Mouse (Mus musculus): ENCODE results near the gene Hexim1. TPM values are rescaled to one million over a fixed set of nuclear protein-coding genes. Genes with fewer than 3 reads are reported as not detected.

Hexim1 gene
- polyA plus RNA-seq, 1 experiment, result 24.3 TPM

GRCm38 (mm10) chr11:103136039-103136577, 20.1 kb downstream of the Hexim1 start:
- Histone ChIP-seq H3K36me3 (ENCODE audit: control insufficient read depth, insufficient read depth) (no peaks in the 10 kb centered on the region), H3ac (ENCODE audit: control insufficient read depth, insufficient read length, low read depth) (no peak overlapping the region), H3K79me3 (ENCODE audit: low read depth) (peaks cover 8% of the 10 kb centered on the region), H3K4me3 (ENCODE audit: insufficient read depth, poor library complexity, severe bottlenecking) (no peak overlapping the region), H3K27me3 (ENCODE audit: control insufficient read depth, insufficient read depth, insufficient read length) (no peaks in the 10 kb centered on the region), H3K79me2 (ENCODE audit: control insufficient read depth, insufficient read depth) (peaks cover 14% of the 10 kb centered on the region)
- no peak for TF ChIP-seq CEBPB (IDR thresholded peaks at IDR 0.05; ENCODE audit: low read depth)
- no peak for TF ChIP-seq USF1 (IDR thresholded peaks at IDR 0.05; ENCODE audit: low read depth)
- no peak for TF ChIP-seq FOSL1 (IDR thresholded peaks at IDR 0.05; ENCODE audit: insufficient read depth, low read length, poor library complexity, severe bottlenecking)
- TF ChIP-seq CTCF (IDR thresholded peaks at IDR 0.05; ENCODE audit: control insufficient read depth, insufficient read depth, insufficient read length), result no peak

DNA sequence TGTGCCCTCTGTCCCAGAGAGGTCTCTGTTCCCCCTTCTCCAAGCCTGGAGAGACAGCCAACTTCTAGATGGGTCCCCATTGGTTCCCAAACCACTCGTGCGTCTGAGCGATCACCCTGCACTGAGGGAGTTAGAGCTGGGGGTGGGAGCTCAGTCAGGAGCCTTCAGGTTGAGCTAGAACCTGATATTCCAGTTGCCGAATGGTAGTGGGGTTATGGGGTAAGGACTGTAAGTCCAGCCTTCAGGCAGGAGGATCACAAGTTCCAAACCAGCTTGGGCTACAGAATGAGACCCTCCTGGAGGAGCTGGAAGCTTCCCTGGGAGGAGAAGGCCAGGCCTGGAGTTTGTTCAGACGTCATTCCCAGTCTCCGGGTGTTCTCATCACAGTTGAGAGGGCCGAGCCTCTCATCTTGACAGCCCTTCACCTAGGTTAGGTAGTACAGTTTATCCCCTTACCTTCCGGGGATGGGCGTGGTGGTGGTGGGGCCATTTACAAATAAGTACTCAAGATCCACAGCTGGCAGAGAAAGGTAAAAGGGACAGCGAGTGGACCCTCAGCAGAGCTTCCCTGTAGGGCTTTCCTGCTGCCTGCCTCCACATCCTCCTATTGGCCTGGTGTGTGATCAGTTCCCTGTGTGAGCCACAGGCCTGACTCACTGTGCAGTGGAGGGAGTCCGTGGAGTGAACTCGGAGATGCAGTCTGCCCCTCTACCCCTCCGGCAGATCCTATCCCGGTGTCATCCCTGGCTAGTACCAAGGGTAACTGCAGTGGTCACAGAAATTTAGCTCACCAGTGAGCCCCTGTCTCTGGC, 24.1 kb downstream of the Hexim1 start:
- H3K27me3 ChIP-seq (ENCODE audit: control insufficient read depth, insufficient read depth, insufficient read length), result no peaks in the 10 kb centered on the region
- H3K79me3 ChIP-seq (ENCODE audit: low read depth), result no peaks in the 10 kb centered on the region
- TF ChIP-seq MYOG (IDR thresholded peaks at IDR 0.05; ENCODE audit: control insufficient read depth, extremely low read depth, insufficient read length) (no peak), MYOD1 (IDR thresholded peaks at IDR 0.05; ENCODE audit: control insufficient read depth, insufficient read length, low read depth) (no peak), CEBPB (IDR thresholded peaks at IDR 0.05; ENCODE audit: low read depth) (no peak), CTCF (IDR thresholded peaks at IDR 0.05; ENCODE audit: control insufficient read depth, insufficient read depth, insufficient read length) (no peak), MAX (IDR thresholded peaks at IDR 0.05) (no peak), USF1 (IDR thresholded peaks at IDR 0.05; ENCODE audit: low read depth) (no peak), FOSL1 (IDR thresholded peaks at IDR 0.05; ENCODE audit: insufficient read depth, low read length, poor library complexity, severe bottlenecking) (no peak)
- no peak overlapping the region for H3K4me3 ChIP-seq (ENCODE audit: insufficient read depth, poor library complexity, severe bottlenecking)
- no peaks in the 10 kb centered on the region for H3K79me2 ChIP-seq (ENCODE audit: control insufficient read depth, insufficient read depth)
- H3K36me3 ChIP-seq (ENCODE audit: control insufficient read depth, insufficient read depth), result no peaks in the 10 kb centered on the region
- H3ac ChIP-seq (ENCODE audit: control insufficient read depth, insufficient read length, low read depth), result no peak overlapping the region

- Histone ChIP-seq H3ac (ENCODE audit: control insufficient read depth, insufficient read length, low read depth) (no peak overlapping the region), H3K79me3 (ENCODE audit: low read depth) (no peaks in the 10 kb centered on the region), H3K79me2 (ENCODE audit: control insufficient read depth, insufficient read depth) (no peaks in the 10 kb centered on the region), H3K27me3 (ENCODE audit: control insufficient read depth, insufficient read depth, insufficient read length) (no peaks in the 10 kb centered on the region), H3K36me3 (ENCODE audit: control insufficient read depth, insufficient read depth) (no peaks in the 10 kb centered on the region), H3K4me3 (ENCODE audit: insufficient read depth, poor library complexity, severe bottlenecking) (no peak overlapping the region)
- TF ChIP-seq CTCF (IDR thresholded peaks at IDR 0.05; ENCODE audit: control insufficient read depth, insufficient read depth, insufficient read length) (no peak), MYOD1 (IDR thresholded peaks at IDR 0.05; ENCODE audit: control insufficient read depth, insufficient read length, low read depth) (no peak), USF1 (IDR thresholded peaks at IDR 0.05; ENCODE audit: low read depth) (no peak), FOSL1 (IDR thresholded peaks at IDR 0.05; ENCODE audit: insufficient read depth, low read length, poor library complexity, severe bottlenecking) (no peak)
Measured at GRCm38 (mm10) chr11:103140763-103141100, 24.7 kb downstream of the Hexim1 start.

- TF ChIP-seq FOSL1 (IDR thresholded peaks at IDR 0.05; ENCODE audit: insufficient read depth, low read length, poor library complexity, severe bottlenecking) (no peak), CEBPB (IDR thresholded peaks at IDR 0.05; ENCODE audit: low read depth) (no peak), MAX (IDR thresholded peaks at IDR 0.05) (no peak), USF1 (IDR thresholded peaks at IDR 0.05; ENCODE audit: low read depth) (no peak), MYOG (IDR thresholded peaks at IDR 0.05; ENCODE audit: control insufficient read depth, extremely low read depth, insufficient read length) (no peak), MYOD1 (IDR thresholded peaks at IDR 0.05; ENCODE audit: control insufficient read depth, insufficient read length, low read depth) (no peak), CTCF (IDR thresholded peaks at IDR 0.05; ENCODE audit: control insufficient read depth, insufficient read depth, insufficient read length) (no peak)
- no peaks in the 10 kb centered on the region for H3K27me3 ChIP-seq (ENCODE audit: control insufficient read depth, insufficient read depth, insufficient read length)
- H3K36me3 ChIP-seq (ENCODE audit: control insufficient read depth, insufficient read depth), result no peaks in the 10 kb centered on the region
- no peaks in the 10 kb centered on the region for H3K79me2 ChIP-seq (ENCODE audit: control insufficient read depth, insufficient read depth)
- no peak overlapping the region for H3ac ChIP-seq (ENCODE audit: control insufficient read depth, insufficient read length, low read depth)
- no peaks in the 10 kb centered on the region for H3K79me3 ChIP-seq (ENCODE audit: low read depth)
- H3K4me3 ChIP-seq (ENCODE audit: insufficient read depth, poor library complexity, severe bottlenecking), result no peak overlapping the region
Measured at GRCm38 (mm10) chr11:103141101-103141943, 25.3 kb downstream of the Hexim1 start.

DNA sequence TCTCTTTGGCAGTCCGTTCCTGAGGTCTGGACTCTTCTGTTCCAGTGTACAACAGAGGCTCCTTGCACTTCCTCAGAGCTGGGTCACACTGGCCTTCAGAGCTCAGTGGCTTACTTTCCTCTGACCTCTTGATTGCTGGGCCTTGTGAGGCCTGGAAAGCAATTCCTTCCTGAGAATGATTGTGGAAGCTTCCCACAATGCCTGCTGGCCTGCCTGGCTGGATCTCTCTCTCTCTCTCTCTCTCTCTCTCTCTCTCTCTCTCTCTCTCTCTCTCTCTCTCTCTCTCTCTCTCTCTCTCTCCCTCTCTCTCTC, 25.9 kb downstream of the Hexim1 start:
- H3K79me2 ChIP-seq (ENCODE audit: control insufficient read depth, insufficient read depth), result no peaks in the 10 kb centered on the region
- H3K27me3 ChIP-seq (ENCODE audit: control insufficient read depth, insufficient read depth, insufficient read length), result no peaks in the 10 kb centered on the region
- H3K36me3 ChIP-seq (ENCODE audit: control insufficient read depth, insufficient read depth), result no peaks in the 10 kb centered on the region
- no peak overlapping the region for H3ac ChIP-seq (ENCODE audit: control insufficient read depth, insufficient read length, low read depth)
- no peaks in the 10 kb centered on the region for H3K79me3 ChIP-seq (ENCODE audit: low read depth)
- no peak for TF ChIP-seq CTCF (IDR thresholded peaks at IDR 0.05; ENCODE audit: control insufficient read depth, insufficient read depth, insufficient read length)
- TF ChIP-seq FOSL1 (IDR thresholded peaks at IDR 0.05; ENCODE audit: insufficient read depth, low read length, poor library complexity, severe bottlenecking), result no peak
- no peak for TF ChIP-seq MYOD1 (IDR thresholded peaks at IDR 0.05; ENCODE audit: control insufficient read depth, insufficient read length, low read depth)
- no peak for TF ChIP-seq USF1 (IDR thresholded peaks at IDR 0.05; ENCODE audit: low read depth)
- TF ChIP-seq CEBPB (IDR thresholded peaks at IDR 0.05; ENCODE audit: low read depth), result no peak
- TF ChIP-seq MYOG (IDR thresholded peaks at IDR 0.05; ENCODE audit: control insufficient read depth, extremely low read depth, insufficient read length), result no peak
- TF ChIP-seq MAX (IDR thresholded peaks at IDR 0.05), result no peak
- H3K4me3 ChIP-seq (ENCODE audit: insufficient read depth, poor library complexity, severe bottlenecking), result no peak overlapping the region

Measured in C2C12 (cell line).